Mouse (Mus musculus): Measurements from ENCODE around the gene Cks1b.
A peak's percentile ranks its signal among the peaks of the same experiment; 100 is the strongest.

Cks1b gene

DNA sequence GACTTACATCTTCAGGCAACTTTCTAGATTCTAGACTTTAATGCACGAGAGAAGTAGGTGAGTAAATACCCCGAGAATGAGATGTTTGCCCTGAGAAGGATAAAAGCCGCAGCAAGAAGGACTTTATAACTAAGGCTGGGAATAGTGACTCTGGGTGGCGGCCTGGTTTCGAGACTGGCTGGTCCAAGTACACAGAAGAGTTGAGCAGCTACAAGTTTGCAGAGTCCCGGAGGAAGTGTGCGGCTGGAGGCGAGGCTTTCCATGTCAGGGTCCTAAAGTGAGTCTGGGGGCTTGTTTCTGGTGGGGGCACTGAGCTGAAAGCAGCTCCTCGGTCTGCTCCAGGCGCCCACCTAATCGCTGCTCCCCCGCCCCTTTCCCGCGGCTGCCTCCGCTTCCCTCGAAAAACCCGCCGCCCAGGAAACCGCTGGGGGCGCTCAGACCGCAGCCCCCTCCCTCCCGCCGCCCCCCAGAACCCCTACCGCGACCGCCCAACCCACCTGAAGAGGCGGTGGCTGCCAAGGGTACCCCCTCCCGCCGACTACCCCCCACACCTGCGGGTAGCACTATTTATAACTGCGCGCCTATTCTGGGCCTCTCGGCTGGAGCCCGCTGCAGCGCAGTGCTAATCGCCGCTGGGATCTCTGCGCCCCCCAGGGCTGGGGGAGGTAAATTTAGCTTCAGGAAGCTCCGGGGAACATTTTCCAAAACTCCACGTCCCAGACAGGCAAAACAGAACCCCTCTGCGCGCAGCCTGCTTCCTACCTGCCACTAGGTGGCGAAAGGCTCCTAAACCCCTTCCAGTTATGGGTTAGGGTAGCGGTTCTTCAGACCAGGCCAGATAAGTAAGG is 22.2 kb downstream of the Cks1b start:
- DNase-seq (ENCODE audit: low spot score), result no peak

GRCm38 (mm10) chr3:89395419-89395805 is 22.8 kb downstream of the Cks1b start:
- no peak for DNase-seq (ENCODE audit: low spot score)

GRCm38 (mm10) chr3:89394894-89395256 is 23.3 kb downstream of the Cks1b start:
- DNase-seq (ENCODE audit: low spot score), result no peak

DNA sequence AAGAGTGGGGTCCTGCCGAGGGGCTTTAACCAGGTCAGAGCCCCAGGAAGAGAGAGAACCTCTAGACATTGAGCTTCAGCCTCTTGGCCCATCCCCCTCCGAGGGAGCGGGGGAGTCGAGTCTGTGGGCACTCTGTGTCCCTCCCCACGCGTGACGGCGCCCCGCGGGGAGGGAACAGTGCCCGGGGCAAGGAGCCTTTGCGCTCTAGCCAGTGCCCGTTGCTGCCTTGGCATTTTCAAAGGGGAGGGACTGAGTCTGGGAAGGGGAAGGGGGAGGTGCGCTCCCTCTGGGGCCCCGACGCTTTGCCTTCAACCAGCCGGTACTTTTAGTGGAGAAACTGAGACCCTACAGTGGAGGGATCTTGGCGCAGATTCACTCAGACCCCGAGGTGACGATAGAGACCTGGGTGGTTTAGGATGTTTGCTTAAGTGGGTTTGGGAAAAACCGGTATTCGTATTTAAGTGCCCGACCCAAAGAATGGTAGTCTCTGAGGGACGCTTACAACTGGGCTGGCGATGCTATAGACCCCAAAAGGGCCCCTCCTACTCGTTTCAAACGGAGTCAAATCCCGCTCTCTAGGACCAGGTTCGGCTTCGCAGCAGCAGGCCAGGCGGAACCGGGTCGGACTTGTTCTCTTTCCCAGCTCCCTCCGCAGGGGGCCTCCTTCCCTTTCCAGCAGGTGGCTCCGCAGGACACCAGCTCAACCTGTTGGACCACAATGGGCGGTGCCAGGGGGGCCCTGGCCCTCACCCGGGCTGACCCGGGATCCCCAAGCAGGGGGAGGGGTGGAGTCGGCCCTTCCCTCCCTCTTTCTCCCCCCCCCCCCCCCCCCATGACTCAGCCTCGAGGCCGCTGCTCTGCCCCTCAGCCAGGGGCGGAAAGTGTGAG is 23.9 kb downstream of the Cks1b start, which contains the start of gene Zbtb7b:
Zbtb7b (minus strand) TSS at position 771 of the 888 bp plus-strand sequence.
- DNase-seq (ENCODE audit: low spot score), result peak; percentile 76

DNA sequence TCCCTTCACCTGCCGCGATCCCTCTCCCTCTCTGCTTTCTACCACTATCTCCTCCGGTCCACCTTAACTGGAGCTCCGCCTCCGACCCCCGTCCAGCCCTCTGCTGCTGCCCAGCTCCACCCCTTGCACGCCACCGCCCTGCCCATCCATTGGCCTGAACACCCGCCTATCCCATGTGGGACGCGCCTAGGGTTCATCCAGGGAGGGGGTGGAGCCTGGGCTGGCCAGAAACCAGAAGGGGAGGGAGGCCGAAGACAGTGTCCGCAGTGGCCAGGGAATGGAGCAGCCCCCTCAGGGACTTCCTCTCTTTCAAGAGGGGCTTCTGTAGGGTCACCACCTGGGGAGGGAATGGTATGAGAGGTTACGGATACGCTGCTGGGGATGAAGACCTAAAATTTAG is 24.6 kb downstream of the Cks1b start:
- DNase-seq (ENCODE audit: low spot score), result peak; percentile 97

GRCm38 (mm10) chr3:89392871-89393311 is 25.3 kb downstream of the Cks1b start:
- no peak for DNase-seq (ENCODE audit: low spot score)

GRCm38 (mm10) chr3:89391663-89392511 is 26.3 kb downstream of the Cks1b start:
- DNase-seq (ENCODE audit: low spot score), result no peak

DNA sequence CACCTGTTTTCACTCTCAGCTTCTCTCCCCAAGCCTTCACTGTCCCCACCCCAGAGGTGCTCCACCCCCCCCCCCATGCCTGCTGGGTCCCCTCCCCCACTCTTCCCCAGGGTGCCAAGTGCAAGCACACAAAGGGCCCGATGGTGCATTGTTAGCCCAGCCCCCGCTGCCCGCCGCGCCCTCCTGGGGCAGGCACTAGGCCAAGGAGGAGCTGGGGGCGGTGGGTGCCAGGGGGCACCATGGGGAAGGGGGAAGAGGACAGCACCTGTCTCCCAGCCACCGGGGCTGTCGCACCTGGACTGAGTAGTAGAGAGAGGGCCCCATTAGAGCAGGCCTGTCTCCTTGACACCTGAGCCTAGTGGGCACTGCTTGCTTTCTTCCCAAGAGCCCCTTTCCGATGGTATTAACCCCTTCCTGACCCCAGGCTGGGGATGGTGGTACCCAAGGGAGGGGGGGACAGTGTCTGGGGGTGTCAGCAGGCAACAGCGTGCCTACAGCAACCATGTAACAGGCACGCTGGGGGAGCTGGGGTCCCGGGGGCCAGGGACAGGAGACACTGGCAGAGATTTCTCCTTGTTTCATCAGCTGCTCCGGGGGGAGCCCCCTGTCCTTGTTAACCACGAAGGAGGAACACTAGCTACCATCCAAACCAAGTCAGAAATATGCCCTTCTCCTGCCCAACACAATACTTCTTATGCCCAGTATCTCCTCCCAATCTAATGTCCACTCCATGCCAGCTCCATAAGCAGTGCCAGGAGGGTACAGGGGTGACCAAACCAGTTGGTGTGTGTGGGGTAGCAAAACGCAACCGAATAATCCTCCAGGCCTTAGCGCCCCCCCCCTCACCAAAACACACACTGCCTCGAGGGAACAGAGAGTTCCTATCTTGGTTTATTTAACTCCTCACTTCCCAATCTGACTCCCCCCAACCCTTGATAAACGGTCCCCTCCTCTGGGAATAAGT is 27.2 kb downstream of the Cks1b start:
- no peak for DNase-seq (ENCODE audit: low spot score)

DNA sequence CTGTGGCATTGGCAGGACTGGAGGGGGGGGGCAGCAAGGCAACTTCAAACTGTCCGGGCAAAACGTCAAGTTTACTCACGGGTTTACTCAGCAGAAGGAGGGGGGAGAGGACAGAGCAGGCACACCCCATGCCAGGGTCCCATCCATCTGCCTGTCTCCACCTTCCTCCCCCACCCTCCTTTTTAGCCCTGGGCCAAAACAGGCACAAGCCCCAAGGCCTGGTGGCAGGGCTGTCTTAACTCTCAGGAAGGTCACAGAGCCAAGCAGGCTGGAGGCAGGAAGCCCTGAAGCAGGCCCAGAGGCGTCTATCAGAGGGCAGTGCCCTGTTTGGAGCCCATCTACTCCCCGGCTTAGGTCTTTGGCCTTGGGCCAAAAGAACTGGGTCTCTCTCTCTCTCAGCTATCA is 28.1 kb downstream of the Cks1b start:
- DNase-seq (ENCODE audit: low spot score), result no peak

DNA sequence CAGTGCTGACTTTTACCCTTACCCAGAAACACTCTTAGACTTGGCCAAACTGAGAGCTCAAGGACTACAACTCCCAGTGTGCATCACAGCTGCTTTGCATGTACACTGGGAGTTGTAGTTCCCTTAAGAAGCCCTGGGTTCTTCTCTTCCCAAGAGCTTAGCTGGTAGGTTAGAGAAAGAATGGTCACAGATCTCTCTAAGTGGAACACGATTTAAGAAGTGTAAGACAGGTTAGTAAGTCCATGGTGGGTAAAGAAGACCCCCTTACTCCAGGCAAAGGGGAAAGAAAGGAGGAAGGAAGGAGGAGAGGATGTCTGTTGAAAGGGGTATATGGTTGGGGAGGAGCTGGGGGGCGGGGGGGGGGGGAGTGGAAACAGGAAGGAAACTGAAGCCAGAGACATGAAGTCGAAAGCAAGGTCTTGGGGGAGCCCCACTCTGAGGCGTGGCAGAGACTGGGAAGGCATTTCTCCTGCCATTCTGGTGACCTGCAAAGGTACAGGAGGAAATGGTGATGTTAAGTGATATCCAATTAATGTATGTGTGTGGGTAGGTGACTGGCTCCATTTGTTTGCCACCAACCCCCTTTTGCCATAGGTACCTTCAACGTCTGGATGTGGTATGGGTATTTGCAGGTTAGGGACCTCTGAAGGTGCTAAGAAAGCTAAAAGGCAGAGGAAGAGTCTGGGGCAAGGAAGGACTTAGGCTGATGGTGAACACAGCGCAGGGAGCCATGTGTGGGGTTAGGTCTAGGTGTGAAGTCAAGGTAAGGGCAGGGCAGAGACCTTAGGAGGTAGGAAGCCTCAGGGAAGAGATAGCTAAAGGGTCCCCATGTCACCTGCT is 29.1 kb downstream of the Cks1b start:
- DNase-seq (ENCODE audit: low spot score), result no peak

DNA sequence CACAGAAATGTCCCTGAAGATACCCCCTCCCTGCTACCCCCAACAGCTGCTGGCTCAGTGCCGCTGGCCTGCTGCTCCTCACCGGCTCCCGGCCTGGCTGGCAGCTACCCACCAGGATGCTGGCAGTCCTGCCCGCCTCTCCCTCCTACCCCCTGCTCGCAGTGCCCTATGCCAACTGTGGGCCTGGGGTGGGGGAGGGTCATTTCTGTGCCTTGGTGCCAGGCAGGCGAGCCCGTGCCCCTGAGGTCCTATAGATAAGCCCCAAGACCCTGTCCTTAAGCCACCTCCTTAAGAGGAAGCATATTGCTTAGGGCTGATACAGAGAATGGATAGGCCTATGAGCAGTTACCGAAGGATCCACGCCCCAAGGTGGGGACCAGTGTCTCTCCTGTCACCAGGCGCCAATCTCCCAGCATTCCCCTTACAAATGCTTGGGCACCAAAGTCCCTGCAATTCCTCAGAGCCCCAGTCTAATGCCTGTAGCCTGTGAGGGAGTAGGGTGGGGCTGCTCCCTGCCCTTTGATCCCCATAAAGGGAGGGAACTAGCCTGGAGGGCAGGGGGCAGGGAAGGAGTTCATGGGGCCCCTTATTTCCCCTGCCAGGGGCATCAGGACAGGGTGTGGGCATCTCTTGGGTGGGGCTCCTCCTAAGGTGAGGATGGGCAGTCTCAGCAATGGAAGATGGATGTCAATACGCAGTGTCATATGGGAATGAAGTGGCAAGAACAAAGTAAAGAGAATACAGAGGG is 29.9 kb downstream of the Cks1b start:
- DNase-seq (ENCODE audit: low spot score), result no peak

DNA sequence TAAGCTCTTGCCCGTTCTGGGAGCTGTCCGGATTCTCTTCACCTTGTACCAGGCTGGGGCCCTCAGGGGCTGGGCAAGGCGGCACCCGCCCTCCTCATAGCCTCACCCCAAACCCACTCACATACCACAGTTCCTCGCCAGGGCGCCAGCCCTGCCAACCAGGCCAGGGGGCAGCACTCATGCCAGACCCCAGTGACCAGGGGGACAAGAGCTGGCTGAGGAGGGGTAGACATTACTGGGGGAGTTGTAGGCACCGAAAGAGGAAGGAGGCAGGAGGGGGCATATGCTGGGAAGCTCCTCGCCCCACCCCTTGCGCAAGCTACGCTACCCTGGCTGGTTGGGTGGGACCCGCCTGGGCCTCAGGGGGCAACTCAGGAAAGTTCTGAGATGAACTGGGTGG is 30.6 kb downstream of the Cks1b start:
- DNase-seq (ENCODE audit: low spot score), result no peak

- no peak for DNase-seq (ENCODE audit: low spot score)
These were observed 31.5 kb downstream of the Cks1b start for GRCm38 (mm10) chr3:89386438-89387420.

DNA sequence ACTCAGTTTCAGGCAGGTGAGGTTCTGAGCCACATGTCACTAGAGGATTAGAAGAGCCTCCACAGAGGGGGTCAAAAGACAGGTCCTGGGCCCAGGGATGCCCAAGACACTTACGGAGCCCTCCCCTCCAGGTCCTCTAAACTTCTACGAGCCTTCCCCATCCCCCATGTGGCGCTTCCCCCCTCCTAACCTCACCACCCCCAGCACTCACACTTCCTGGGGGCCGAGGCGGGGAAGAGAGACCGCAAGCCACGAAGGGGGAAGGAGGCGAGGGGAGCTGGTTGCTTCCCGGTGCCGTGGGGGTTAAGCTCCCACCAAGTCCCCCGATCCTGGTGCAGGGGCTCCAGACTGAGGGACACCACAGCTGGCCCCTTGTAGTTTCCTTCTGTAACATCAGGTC is 32.7 kb downstream of the Cks1b start:
- DNase-seq (ENCODE audit: low spot score), result no peak

GRCm38 (mm10) chr3:89384331-89385076 is 33.7 kb downstream of the Cks1b start:
- no peak for DNase-seq (ENCODE audit: low spot score)

GRCm38 (mm10) chr3:89383651-89384255 is 34.4 kb downstream of the Cks1b start:
- no peak for DNase-seq (ENCODE audit: low spot score)

DNA sequence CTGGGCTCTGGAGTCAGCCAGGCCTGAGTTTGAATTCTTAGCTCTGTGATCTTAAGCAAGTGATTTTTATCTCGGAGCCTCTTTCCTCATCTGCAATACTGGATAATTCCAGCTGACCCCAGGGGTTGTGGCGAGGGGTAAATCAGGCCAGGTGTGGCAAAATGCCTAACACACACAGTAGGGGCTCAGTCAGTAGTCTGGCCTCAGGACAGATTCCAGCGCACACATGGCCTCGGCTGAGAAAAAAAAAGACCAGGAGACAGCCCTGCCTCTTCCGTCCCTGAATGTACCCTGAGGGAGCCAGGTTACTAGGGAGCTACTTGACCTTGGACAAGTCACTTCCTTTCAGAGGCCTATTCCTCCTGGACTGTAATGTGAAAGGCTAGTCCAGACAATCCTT is 35.2 kb downstream of the Cks1b start:
- DNase-seq (ENCODE audit: low spot score), result no peak

All from ovary, postnatal 10 days (tissue).